29 mouse cellular contexts compared by ENCODE assay signal in genomic region chr8:88274090-88274489, GRCm38 (mm10). TPM values are rescaled to one million over a fixed set of nuclear protein-coding genes. Genes with fewer than 3 reads are reported as not detected.
DNase-seq lines count a peak whose midpoint lies in the region; ATAC-seq and TF ChIP-seq lines count a peak whose summit lies in the region.
"Had no signal": no experiment of that assay in that cellular context is flagged by ENCODE, and none has a peak within 500 bp of the region (broad histone marks: within the 10 kb centered on the region; RNA-seq: fewer than 3 reads in every experiment).

No protein-coding gene starts in this region.

- peak; percentile 23 for DNase-seq in liver, postnatal 0 days
- no peak for DNase-seq in layer of hippocampus, adult 11-12 months (ENCODE audit: low spot score)
- DNase-seq in frontal cortex, postnatal 14 days (ENCODE audit: low spot score in 2 of 2) = no peak
- DNase-seq: adrenal gland, postnatal 10 days; cerebellum, adult 18-20 months; cerebellum, postnatal 10 days; gastrocnemius, postnatal 36 days; heart, postnatal 10 days; kidney, adult 11 months; kidney, postnatal 14 days; lung, embryonic 14.5 days; lung, postnatal 14 days; right cerebral cortex, postnatal 4 days; thymus, adult 18-20 months; thymus, postnatal 25 days had no signal

- no peak for TF ChIP-seq CTCF in liver, postnatal 0 days (IDR thresholded peaks at IDR 0.05; ENCODE audit: low read depth)

- H3K9me3 ChIP-seq in megakaryocyte, embryonic 14.5 days = no peaks in the 10 kb centered on the region; the same call in 1 of the 2 replicates
- no peaks in the 10 kb centered on the region for H3K9me3 ChIP-seq in liver, embryonic 12.5 days (replicated peaks)
- H3K9me3 ChIP-seq in liver, postnatal 0 days (ENCODE audit: low read length) = no peaks in the 10 kb centered on the region
- H3K9me3 ChIP-seq: forebrain, embryonic 13.5 days; heart, embryonic 13.5 days; midbrain, embryonic 10.5 days; midbrain, embryonic 15.5 days; neural tube, embryonic 12.5 days had no signal

- peak overlapping the region; percentile 34 for H3K4me3 ChIP-seq in megakaryocyte, embryonic 14.5 days (replicated peaks)
- no peak overlapping the region for H3K4me3 ChIP-seq in liver, embryonic 12.5 days
- H3K4me3 ChIP-seq in liver, postnatal 0 days (ENCODE audit: low read depth, low read length) = no peak overlapping the region
- H3K4me3 ChIP-seq in myocyte = peak overlapping the region; percentile 79
- H3K4me3 ChIP-seq: forebrain, embryonic 13.5 days; heart, embryonic 13.5 days; layer of hippocampus, adult 2 months; left cerebral cortex, adult 2 months; midbrain, embryonic 10.5 days; midbrain, embryonic 15.5 days; neural tube, embryonic 12.5 days had no signal

- TF ChIP-seq POLR2A in myocyte (IDR thresholded peaks at IDR 0.05; ENCODE audit: insufficient read length, low read depth) = no peak

- no peak for TF ChIP-seq EP300 in liver, postnatal 0 days (IDR thresholded peaks at IDR 0.05; ENCODE audit: low read depth)

- no peaks in the 10 kb centered on the region for H3K36me3 ChIP-seq in megakaryocyte, embryonic 14.5 days (replicated peaks; ENCODE audit: low read length)
- no peaks in the 10 kb centered on the region for H3K36me3 ChIP-seq in liver, embryonic 12.5 days
- H3K36me3 ChIP-seq in liver, postnatal 0 days (replicated peaks; ENCODE audit: insufficient read depth, low read length) = no peaks in the 10 kb centered on the region
- no peaks in the 10 kb centered on the region for H3K36me3 ChIP-seq in myocyte (ENCODE audit: control insufficient read depth, insufficient read depth)
- H3K36me3 ChIP-seq: heart, embryonic 13.5 days; midbrain, embryonic 10.5 days; midbrain, embryonic 15.5 days; neural tube, embryonic 12.5 days had no signal

- peaks cover 61% of the 10 kb centered on the region for H3K79me2 ChIP-seq in myocyte (ENCODE audit: control insufficient read depth, insufficient read depth)

- H3K4me1 ChIP-seq in megakaryocyte, embryonic 14.5 days = peaks cover 41% of the 10 kb centered on the region
- H3K4me1 ChIP-seq in liver, embryonic 12.5 days = peaks cover 69% of the 10 kb centered on the region
- H3K4me1 ChIP-seq in liver, postnatal 0 days (ENCODE audit: insufficient read depth) = peaks cover 20% of the 10 kb centered on the region

- peaks cover 36% of the 10 kb centered on the region for H3K27me3 ChIP-seq in megakaryocyte, embryonic 14.5 days (replicated peaks)
- H3K27me3 ChIP-seq in liver, embryonic 12.5 days (replicated peaks) = peaks cover 18% of the 10 kb centered on the region
- peaks cover 13% of the 10 kb centered on the region for H3K27me3 ChIP-seq in liver, postnatal 0 days (ENCODE audit: insufficient read depth, low read length)
- H3K27me3 ChIP-seq in myocyte (ENCODE audit: control insufficient read depth, insufficient read depth, insufficient read length) = no peaks in the 10 kb centered on the region

- H3ac ChIP-seq in myocyte (ENCODE audit: control insufficient read depth, insufficient read length) = no peak overlapping the region

- peak overlapping the region; percentile 55 for H3K27ac ChIP-seq in liver, embryonic 12.5 days
- no peak overlapping the region for H3K27ac ChIP-seq in liver, postnatal 0 days (ENCODE audit: low read depth)
- H3K27ac ChIP-seq: forebrain, embryonic 13.5 days; heart, embryonic 13.5 days; hindbrain, embryonic 14.5 days; layer of hippocampus, adult 2 months; left cerebral cortex, adult 2 months; midbrain, embryonic 10.5 days; midbrain, embryonic 15.5 days; neural tube, embryonic 12.5 days; stomach, postnatal 0 days had no signal

- no peak overlapping the region for H3K9ac ChIP-seq in liver, embryonic 12.5 days
- no peak overlapping the region for H3K9ac ChIP-seq in liver, postnatal 0 days (replicated peaks)
- H3K9ac ChIP-seq: forebrain, embryonic 13.5 days; heart, embryonic 13.5 days; hindbrain, embryonic 14.5 days; lung, embryonic 14.5 days; midbrain, embryonic 15.5 days; neural tube, embryonic 12.5 days had no signal

- H3K4me2 ChIP-seq in liver, embryonic 12.5 days = peak overlapping the region; percentile 97
- H3K4me2 ChIP-seq in liver, postnatal 0 days (ENCODE audit: low read depth, low read length) = no peak overlapping the region
- H3K4me2 ChIP-seq in myocyte (ENCODE audit: low read depth) = peak overlapping the region; percentile 89
- H3K4me2 ChIP-seq: forebrain, embryonic 13.5 days; heart, embryonic 13.5 days; hindbrain, embryonic 14.5 days; midbrain, embryonic 15.5 days; neural tube, embryonic 12.5 days had no signal

- WGBS in liver, embryonic 12.5 days (ENCODE audit: insufficient replicate concordance) = 52% methylated on average over 5 of the region's 5 CpGs
- WGBS in liver, postnatal 0 days (ENCODE audit: insufficient replicate concordance) = 65% methylated on average over 5 of the region's 5 CpGs

- ATAC-seq in megakaryocyte, adult 5-6 weeks (ENCODE audit: poor library complexity, severe bottlenecking) = no peak
- ATAC-seq in liver, embryonic 12.5 days = peak; percentile 59
- ATAC-seq in liver, postnatal 0 days = peak; percentile 60
- no peak for ATAC-seq in CD4-positive, CD25-positive, alpha-beta regulatory T cell, adult 4 months
- ATAC-seq: forebrain, embryonic 13.5 days; midbrain, embryonic 15.5 days had no signal

TF ChIP-seq in myocyte, 11 proteins besides CTCF, POLR2A, EP300 and RAD21:
- TF ChIP-seq TCF12 (IDR thresholded peaks at IDR 0.05; ENCODE audit: insufficient read depth, poor library complexity, severe bottlenecking) = no peak
- no peak for TF ChIP-seq REST (IDR thresholded peaks at IDR 0.05; ENCODE audit: insufficient read depth, insufficient read length)
- no peak for TF ChIP-seq POLR2AphosphoS2 (IDR thresholded peaks at IDR 0.05; ENCODE audit: insufficient read length, low read depth)
- TF ChIP-seq SRF (IDR thresholded peaks at IDR 0.05; ENCODE audit: control insufficient read depth, insufficient read length, low read depth) = no peak
- no peak for TF ChIP-seq MAX (IDR thresholded peaks at IDR 0.05; ENCODE audit: low read depth)
- TF ChIP-seq MYOG (IDR thresholded peaks at IDR 0.05; ENCODE audit: control insufficient read depth in 1 of 3, insufficient read depth in 1 of 3, insufficient read length in 2 of 3, low read depth in 2 of 3) = no peak
- TF ChIP-seq TCF3 (IDR thresholded peaks at IDR 0.05; ENCODE audit: insufficient read length, low read depth) = no peak
- TF ChIP-seq E2F4 (IDR thresholded peaks at IDR 0.05; ENCODE audit: insufficient read depth) = no peak
- no peak for TF ChIP-seq MYOD1 (IDR thresholded peaks at IDR 0.05; ENCODE audit: control insufficient read depth in 1 of 3, insufficient read length in 2 of 3, low read depth in 2 of 3)
- no peak for TF ChIP-seq USF1 (IDR thresholded peaks at IDR 0.05; ENCODE audit: low read depth)
TF ChIP-seq in myocyte: peak in this region for 0.

RNA-seq across cellular contexts. Expression of gene Adcy7, which starts 1.9 kb away (rescaled TPM):
- 6.7 and 7.8 TPM in 2 replicates for polyA plus RNA-seq in megakaryocyte, embryonic 14.5 days (2012; ENCODE audit: insufficient read depth, low replicate concordance)
- 43.5 and 58.4 TPM in 2 replicates for total RNA-seq in megakaryocyte, adult 5-6 weeks (2015)
- 63.7 and 70.3 TPM in 2 replicates for total RNA-seq in megakaryocyte, adult 5-6 weeks (2017)
- polyA plus RNA-seq in liver, embryonic 12.5 days (2016; fragmentation: Nextera tagmentation; extraction: Ambion mirVana) = 38.0 and 41.6 TPM in 2 replicates
- 8.1 and 8.4 TPM in 2 replicates for polyA plus RNA-seq in liver, postnatal 0 days (2015; fragmentation: Nextera tagmentation; extraction: Ambion mirVana)
- 72.3 TPM for polyA plus RNA-seq in myocyte (2012; fragmentation: generic; extraction: Trizol)
- 100 to 1,000 TPM in 1 of 2 experiments, 10 to 100 TPM in 1; 79.4 to 143 TPM for polyA plus RNA-seq in CD4-positive, CD25-positive, alpha-beta regulatory T cell, adult 4 months (2017; shearing (Covaris generic))

Comparison
In these comparisons a context has a peak if more than half of its experiments do, and no peak if none do; other contexts are left out.
1. H3K4me3 ChIP-seq: peak in megakaryocyte, embryonic 14.5 days (single experiment) and myocyte (single experiment); none in liver, embryonic 12.5 days (single experiment) and liver, postnatal 0 days (single experiment).
2. ATAC-seq: peak in liver, embryonic 12.5 days (single experiment) and liver, postnatal 0 days (single experiment); none in megakaryocyte, adult 5-6 weeks (single experiment) and CD4-positive, CD25-positive, alpha-beta regulatory T cell, adult 4 months (single experiment).